Mouse (Mus musculus): Measurements from ENCODE around the gene Gm17545. TPM values are rescaled to one million over a fixed set of nuclear protein-coding genes. Genes with fewer than 3 reads are reported as not detected.
A peak's percentile ranks its signal among the peaks of the same experiment; 100 is the strongest.

The Gm17545 gene
- polyA plus RNA-seq, 1 experiment from 2014 or later = not detected

- Histone ChIP-seq H3K9ac (ENCODE audit: low read depth, low read length) (no peak overlapping the region; the same call in 1 of the 2 replicates), H3K27ac (ENCODE audit: low read depth, low read length) (no peak overlapping the region), H3K4me1 (ENCODE audit: control insufficient read depth, insufficient read depth, low read length) (no peaks in the 10 kb centered on the region), H3K36me3 (ENCODE audit: control insufficient read depth, insufficient read depth, low read length) (peaks cover 6% of the 10 kb centered on the region), H3K4me2 (replicated peaks; ENCODE audit: low read depth, low read length) (no peak overlapping the region), H3K4me3 (ENCODE audit: low read length) (no peak overlapping the region), H3K9me3 (ENCODE audit: control insufficient read depth, low read length) (no peaks in the 10 kb centered on the region), H3K27me3 (ENCODE audit: control insufficient read depth, insufficient read depth, low read length) (no peaks in the 10 kb centered on the region)
- WGBS = 82% methylated on average over 8 of the region's 8 CpGs
- no peak for ATAC-seq (ENCODE audit: low FRiP score, low TSS enrichment)
These were observed 14.8 kb downstream of the Gm17545 start for GRCm38 (mm10) chr9:22468899-22469259.

GRCm38 (mm10) chr9:22469643-22470042 is 15.6 kb downstream of the Gm17545 start, which contains the start of gene Rp9:
Rp9 (minus strand) TSS chr9:22469743.
- WGBS = 86% methylated on average over 3 of the region's 3 CpGs
- peak within 1 kb of the TSS; percentile 92; the same call in 1 of the 2 replicates for H3K4me3 ChIP-seq (ENCODE audit: low read length)
- H3K4me1 ChIP-seq (ENCODE audit: control insufficient read depth, insufficient read depth, low read length) = no peaks in the 10 kb centered on the region
- H3K36me3 ChIP-seq (ENCODE audit: control insufficient read depth, insufficient read depth, low read length) = peaks cover 6% of the 10 kb centered on the region
- ATAC-seq (ENCODE audit: low FRiP score, low TSS enrichment) = no peak
- peak within 1 kb of the TSS; percentile 88; the same call in 1 of the 2 replicates for H3K9ac ChIP-seq (ENCODE audit: low read depth, low read length)
- no peak within 1 kb of the TSS for H3K27ac ChIP-seq (ENCODE audit: low read depth, low read length)
- peak within 1 kb of the TSS; percentile 72 for H3K4me2 ChIP-seq (replicated peaks; ENCODE audit: low read depth, low read length)
- no peaks in the 10 kb centered on the region for H3K27me3 ChIP-seq (ENCODE audit: control insufficient read depth, insufficient read depth, low read length)
- H3K9me3 ChIP-seq (ENCODE audit: control insufficient read depth, low read length) = no peaks in the 10 kb centered on the region

- peak within 1 kb of the TSS; percentile 65 for H3K9ac ChIP-seq (ENCODE audit: low read depth, low read length)
These were observed 21.4 kb downstream of the Gm17545 start, which contains the start of gene Bbs9 for GRCm38 (mm10) chr9:22475424-22475868. Bbs9 (plus strand) TSS chr9:22475715.

GRCm38 (mm10) chr9:22476265-22476664 is 22.2 kb downstream of the Gm17545 start:
- Histone ChIP-seq H3K4me2 (replicated peaks; ENCODE audit: low read depth, low read length) (peak overlapping the region; percentile 93), H3K36me3 (ENCODE audit: control insufficient read depth, insufficient read depth, low read length) (no peaks in the 10 kb centered on the region), H3K9ac (ENCODE audit: low read depth, low read length) (peak overlapping the region; percentile 65; the same call in 1 of the 2 replicates), H3K9me3 (ENCODE audit: control insufficient read depth, low read length) (no peaks in the 10 kb centered on the region), H3K4me3 (ENCODE audit: low read length) (peak overlapping the region; percentile 71), H3K27me3 (ENCODE audit: control insufficient read depth, insufficient read depth, low read length) (no peaks in the 10 kb centered on the region), H3K27ac (ENCODE audit: low read depth, low read length) (no peak overlapping the region), H3K4me1 (ENCODE audit: control insufficient read depth, insufficient read depth, low read length) (peaks cover 3% of the 10 kb centered on the region; the same call in 1 of the 2 replicates)
- WGBS = 6% methylated on average over 10 of the region's 10 CpGs
- no peak for ATAC-seq (ENCODE audit: low FRiP score, low TSS enrichment)

More at GRCm38 (mm10) chr9:22475424-22475868, 21.4 kb downstream of the Gm17545 start, which contains the start of gene Bbs9:
- ATAC-seq (ENCODE audit: low FRiP score, low TSS enrichment) = peak; percentile 99
- Histone ChIP-seq H3K4me1 (ENCODE audit: control insufficient read depth, insufficient read depth, low read length) (peaks cover 3% of the 10 kb centered on the region; the same call in 1 of the 2 replicates), H3K9me3 (ENCODE audit: control insufficient read depth, low read length) (no peaks in the 10 kb centered on the region), H3K4me2 (replicated peaks; ENCODE audit: low read depth, low read length) (peak within 1 kb of the TSS; percentile 93), H3K27me3 (ENCODE audit: control insufficient read depth, insufficient read depth, low read length) (no peaks in the 10 kb centered on the region), H3K4me3 (ENCODE audit: low read length) (peak within 1 kb of the TSS; percentile 71), H3K27ac (ENCODE audit: low read depth, low read length) (no peak within 1 kb of the TSS), H3K36me3 (ENCODE audit: control insufficient read depth, insufficient read depth, low read length) (no peaks in the 10 kb centered on the region)
- WGBS = under 1% methylated on average over 25 of the region's 25 CpGs

- Histone ChIP-seq H3K9me3 (ENCODE audit: control insufficient read depth, low read length) (no peaks in the 10 kb centered on the region), H3K36me3 (ENCODE audit: control insufficient read depth, insufficient read depth, low read length) (no peaks in the 10 kb centered on the region), H3K27me3 (ENCODE audit: control insufficient read depth, insufficient read depth, low read length) (no peaks in the 10 kb centered on the region), H3K27ac (ENCODE audit: low read depth, low read length) (no peak overlapping the region), H3K4me1 (ENCODE audit: control insufficient read depth, insufficient read depth, low read length) (peaks cover 3% of the 10 kb centered on the region; the same call in 1 of the 2 replicates), H3K9ac (ENCODE audit: low read depth, low read length) (no peak overlapping the region), H3K4me3 (ENCODE audit: low read length) (no peak overlapping the region), H3K4me2 (replicated peaks; ENCODE audit: low read depth, low read length) (no peak overlapping the region)
- WGBS = 95% methylated on average over 8 of the region's 8 CpGs
- no peak for ATAC-seq (ENCODE audit: low FRiP score, low TSS enrichment)
These were observed 24.9 kb downstream of the Gm17545 start for GRCm38 (mm10) chr9:22478946-22479345.

GRCm38 (mm10) chr9:22483866-22484561 is 29.9 kb downstream of the Gm17545 start:
- Histone ChIP-seq H3K36me3 (ENCODE audit: control insufficient read depth, insufficient read depth, low read length) (no peaks in the 10 kb centered on the region), H3K9me3 (ENCODE audit: control insufficient read depth, low read length) (no peaks in the 10 kb centered on the region), H3K4me2 (replicated peaks; ENCODE audit: low read depth, low read length) (no peak overlapping the region), H3K4me1 (ENCODE audit: control insufficient read depth, insufficient read depth, low read length) (no peaks in the 10 kb centered on the region), H3K9ac (ENCODE audit: low read depth, low read length) (no peak overlapping the region), H3K4me3 (ENCODE audit: low read length) (no peak overlapping the region), H3K27me3 (ENCODE audit: control insufficient read depth, insufficient read depth, low read length) (no peaks in the 10 kb centered on the region), H3K27ac (ENCODE audit: low read depth, low read length) (no peak overlapping the region)
- WGBS = 94% methylated on average over 8 of the region's 8 CpGs
- no peak for ATAC-seq (ENCODE audit: low FRiP score, low TSS enrichment)

- Histone ChIP-seq H3K4me1 (ENCODE audit: control insufficient read depth, insufficient read depth, low read length) (no peaks in the 10 kb centered on the region), H3K4me2 (replicated peaks; ENCODE audit: low read depth, low read length) (no peak overlapping the region), H3K9me3 (ENCODE audit: control insufficient read depth, low read length) (no peaks in the 10 kb centered on the region), H3K27ac (ENCODE audit: low read depth, low read length) (no peak overlapping the region), H3K9ac (ENCODE audit: low read depth, low read length) (no peak overlapping the region), H3K27me3 (ENCODE audit: control insufficient read depth, insufficient read depth, low read length) (no peaks in the 10 kb centered on the region), H3K4me3 (ENCODE audit: low read length) (no peak overlapping the region), H3K36me3 (ENCODE audit: control insufficient read depth, insufficient read depth, low read length) (no peaks in the 10 kb centered on the region)
- WGBS = 90% methylated on average over 12 of the region's 12 CpGs
- ATAC-seq (ENCODE audit: low FRiP score, low TSS enrichment) = no peak
These were observed 30.6 kb downstream of the Gm17545 start for GRCm38 (mm10) chr9:22484562-22485308.

- Histone ChIP-seq H3K9me3 (ENCODE audit: control insufficient read depth, low read length) (no peaks in the 10 kb centered on the region), H3K9ac (ENCODE audit: low read depth, low read length) (no peak overlapping the region), H3K27ac (ENCODE audit: low read depth, low read length) (no peak overlapping the region), H3K27me3 (ENCODE audit: control insufficient read depth, insufficient read depth, low read length) (no peaks in the 10 kb centered on the region), H3K4me3 (ENCODE audit: low read length) (no peak overlapping the region), H3K4me2 (replicated peaks; ENCODE audit: low read depth, low read length) (no peak overlapping the region), H3K4me1 (ENCODE audit: control insufficient read depth, insufficient read depth, low read length) (no peaks in the 10 kb centered on the region), H3K36me3 (ENCODE audit: control insufficient read depth, insufficient read depth, low read length) (no peaks in the 10 kb centered on the region)
- no peak for ATAC-seq (ENCODE audit: low FRiP score, low TSS enrichment)
- 88% methylated on average over 7 of the region's 7 CpGs for WGBS
These were observed 32.1 kb downstream of the Gm17545 start for GRCm38 (mm10) chr9:22486211-22486610.

GRCm38 (mm10) chr9:22488963-22489362 is 34.9 kb downstream of the Gm17545 start:
- no peaks in the 10 kb centered on the region for H3K27me3 ChIP-seq (ENCODE audit: control insufficient read depth, insufficient read depth, low read length)
- 69% methylated on average over 9 of the region's 9 CpGs for WGBS
- no peaks in the 10 kb centered on the region for H3K36me3 ChIP-seq (ENCODE audit: control insufficient read depth, insufficient read depth, low read length)
- no peaks in the 10 kb centered on the region for H3K9me3 ChIP-seq (ENCODE audit: control insufficient read depth, low read length)
- no peak overlapping the region for H3K27ac ChIP-seq (ENCODE audit: low read depth, low read length)
- no peak for ATAC-seq (ENCODE audit: low FRiP score, low TSS enrichment)
- H3K4me3 ChIP-seq (ENCODE audit: low read length) = no peak overlapping the region
- no peak overlapping the region for H3K4me2 ChIP-seq (replicated peaks; ENCODE audit: low read depth, low read length)
- no peaks in the 10 kb centered on the region for H3K4me1 ChIP-seq (ENCODE audit: control insufficient read depth, insufficient read depth, low read length)
- H3K9ac ChIP-seq (ENCODE audit: low read depth, low read length) = no peak overlapping the region

All from kidney, embryonic 14.5 days (tissue).